In genomic region chr15:80105490-80106410, GRCm38 (mm10) we compare ENCODE assay signal across 11 mouse cellular contexts. TPM values are rescaled to one million over a fixed set of nuclear protein-coding genes. Genes with fewer than 3 reads are reported as not detected.
DNase-seq lines count a peak whose midpoint lies in the region; ATAC-seq and TF ChIP-seq lines count a peak whose summit lies in the region.
"Had no signal": no experiment of that assay in that cellular context is flagged by ENCODE, and none has a peak within 500 bp of the region (broad histone marks: within the 10 kb centered on the region; RNA-seq: fewer than 3 reads in every experiment).

No protein-coding gene starts in this region.

- H3K9me3 ChIP-seq in lung, embryonic 14.5 days (ENCODE audit: low read depth, low read length): no peaks in the 10 kb centered on the region
- no peaks in the 10 kb centered on the region for H3K9me3 ChIP-seq in liver, embryonic 12.5 days (replicated peaks)
- H3K9me3 ChIP-seq in midbrain, postnatal 0 days (ENCODE audit: low read length): no peaks in the 10 kb centered on the region

- peak; percentile 20; the same call in 1 of the 2 replicates for TF ChIP-seq CTCF in cerebellum, adult 2 months (IDR thresholded peaks at IDR 0.05; ENCODE audit: borderline replicate concordance, insufficient read depth, low read depth, low read length)
- 0 out of 2 replicates have a peak, but pooled peaks have one; percentile 14 for TF ChIP-seq CTCF in lung, embryonic 14.5 days (IDR thresholded peaks at IDR 0.05; ENCODE audit: low read depth)
- peak; percentile 60 for TF ChIP-seq CTCF in midbrain, postnatal 0 days (IDR thresholded peaks at IDR 0.05)

- no peak overlapping the region for H3K4me2 ChIP-seq in lung, embryonic 14.5 days
- H3K4me2 ChIP-seq in liver, embryonic 12.5 days: no peak overlapping the region
- H3K4me2 ChIP-seq in midbrain, postnatal 0 days (ENCODE audit: low read depth, low read length, poor library complexity, severe bottlenecking): no peak overlapping the region

- TF ChIP-seq POLR2A in cerebellum, adult 2 months (IDR thresholded peaks at IDR 0.05; ENCODE audit: borderline replicate concordance, insufficient read depth, low read length): no peak

- ATAC-seq in lung, embryonic 14.5 days (ENCODE audit: insufficient read depth): no peak
- ATAC-seq in liver, embryonic 12.5 days: peak; percentile 20; the same call in 1 of the 2 replicates
- no peak for ATAC-seq in midbrain, postnatal 0 days (ENCODE audit: low FRiP score)

- H3K36me3 ChIP-seq in lung, embryonic 14.5 days (ENCODE audit: insufficient read depth): no peaks in the 10 kb centered on the region
- H3K36me3 ChIP-seq in liver, embryonic 12.5 days: no peaks in the 10 kb centered on the region
- H3K36me3 ChIP-seq in midbrain, postnatal 0 days (ENCODE audit: insufficient read depth, low read length): peaks cover 9% of the 10 kb centered on the region

- no peak overlapping the region for H3K4me3 ChIP-seq in cerebellum, adult 2 months (replicated peaks; ENCODE audit: insufficient read depth, low read depth, low read length)
- no peak overlapping the region for H3K4me3 ChIP-seq in lung, embryonic 14.5 days (ENCODE audit: low read depth, low read length)
- H3K4me3 ChIP-seq in liver, embryonic 12.5 days: no peak overlapping the region
- no peak overlapping the region for H3K4me3 ChIP-seq in midbrain, postnatal 0 days (ENCODE audit: low read depth, low read length)
- H3K4me3 ChIP-seq: erythroblast, embryonic 14.5 days had no signal

- H3K27ac ChIP-seq in cerebellum, adult 2 months (ENCODE audit: insufficient read depth, low read length): no peak overlapping the region
- no peak overlapping the region for H3K27ac ChIP-seq in lung, embryonic 14.5 days (ENCODE audit: low read depth)
- 0 out of 2 replicates have a peak overlapping the region, but pooled peaks have one; percentile 45 for H3K27ac ChIP-seq in liver, embryonic 12.5 days
- peak overlapping the region; percentile 27 for H3K27ac ChIP-seq in midbrain, postnatal 0 days (ENCODE audit: low read depth, low read length)

- DNase-seq in cerebellum, adult 2 months: no peak
- no peak for DNase-seq in cerebellum, adult 9-10 months
- DNase-seq in lung, embryonic 14.5 days: no peak
- no peak for DNase-seq in lung, postnatal 10 days
- DNase-seq in midbrain, postnatal 0 days (ENCODE audit: low spot score): no peak
- no peak for DNase-seq in frontal cortex, postnatal 36 days (ENCODE audit: low spot score in 2 of 2)
- DNase-seq in spleen, postnatal 4 days (ENCODE audit: low spot score in 2 of 2): no peak
- DNase-seq: cerebellum, adult 8-10 months; kidney, postnatal 4 days had no signal

- no peak overlapping the region for H3K9ac ChIP-seq in lung, embryonic 14.5 days
- H3K9ac ChIP-seq in liver, embryonic 12.5 days: no peak overlapping the region; the same call in 1 of the 2 replicates
- no peak overlapping the region for H3K9ac ChIP-seq in midbrain, postnatal 0 days (replicated peaks; ENCODE audit: low read length, poor library complexity, severe bottlenecking)

- H3K4me1 ChIP-seq in cerebellum, adult 2 months (ENCODE audit: control insufficient read depth, insufficient read depth, low read length): peaks cover 61% of the 10 kb centered on the region
- H3K4me1 ChIP-seq in lung, embryonic 14.5 days (ENCODE audit: insufficient read depth): no peaks in the 10 kb centered on the region
- H3K4me1 ChIP-seq in liver, embryonic 12.5 days: peaks cover 38% of the 10 kb centered on the region
- H3K4me1 ChIP-seq in midbrain, postnatal 0 days (ENCODE audit: insufficient read depth, low read length): peaks cover 4% of the 10 kb centered on the region; the same call in 1 of the 2 replicates

- WGBS in cerebellum, adult 2 months: 64% methylated on average over 12 of the region's 12 CpGs
- WGBS in lung, embryonic 14.5 days: 54% methylated on average over 12 of the region's 12 CpGs
- WGBS in liver, embryonic 12.5 days (ENCODE audit: insufficient replicate concordance): 53% methylated on average over 12 of the region's 12 CpGs
- WGBS in midbrain, postnatal 0 days: 43% methylated on average over 12 of the region's 12 CpGs

- H3K27me3 ChIP-seq in cerebellum, adult 2 months (ENCODE audit: control insufficient read depth, insufficient read depth, low read length): no peaks in the 10 kb centered on the region
- no peaks in the 10 kb centered on the region for H3K27me3 ChIP-seq in lung, embryonic 14.5 days (ENCODE audit: insufficient read depth, low read length)
- peaks cover 6% of the 10 kb centered on the region; the same call in 1 of the 2 replicates for H3K27me3 ChIP-seq in liver, embryonic 12.5 days (replicated peaks)
- no peaks in the 10 kb centered on the region for H3K27me3 ChIP-seq in midbrain, postnatal 0 days (ENCODE audit: insufficient read depth, low read length)

RNA-seq across cellular contexts. Expression of gene Rpl3, which starts 14.1 kb away (rescaled TPM):
- 678 and 692 TPM in 2 replicates for polyA plus RNA-seq in cerebellum, adult 2 months (2012; rRNA removed)
- polyA plus RNA-seq in lung, embryonic 14.5 days (2014; fragmentation: Nextera tagmentation; extraction: Ambion mirVana): 1,315 and 1,365 TPM in 2 replicates
- 912 and 924 TPM in 2 replicates for polyA plus RNA-seq in liver, embryonic 12.5 days (2016; fragmentation: Nextera tagmentation; extraction: Ambion mirVana)
- total RNA-seq in midbrain, postnatal 0 days (2014; rRNA removed): 511 and 632 TPM in 2 replicates
- 500 and 515 TPM in 2 replicates for polyA plus RNA-seq in midbrain, postnatal 0 days (2015; fragmentation: Nextera tagmentation; extraction: Ambion mirVana)

RNA-seq across cellular contexts. Expression of gene Syngr1, which starts 14.6 kb away (rescaled TPM):
- 448 and 455 TPM in 2 replicates for polyA plus RNA-seq in cerebellum, adult 2 months (2012; rRNA removed)
- polyA plus RNA-seq in lung, embryonic 14.5 days (2014; fragmentation: Nextera tagmentation; extraction: Ambion mirVana): 14.7 and 14.9 TPM in 2 replicates
- polyA plus RNA-seq in liver, embryonic 12.5 days (2016; fragmentation: Nextera tagmentation; extraction: Ambion mirVana): 20.4 and 21.9 TPM in 2 replicates
- 162 and 220 TPM in 2 replicates for total RNA-seq in midbrain, postnatal 0 days (2014; rRNA removed)
- 81.5 and 88.5 TPM in 2 replicates for polyA plus RNA-seq in midbrain, postnatal 0 days (2015; fragmentation: Nextera tagmentation; extraction: Ambion mirVana)

RNA-seq across cellular contexts. Expression of gene Tab1, which starts 27.2 kb away (rescaled TPM):
- 50.0 and 50.2 TPM in 2 replicates for polyA plus RNA-seq in cerebellum, adult 2 months (2012; rRNA removed)
- polyA plus RNA-seq in lung, embryonic 14.5 days (2014; fragmentation: Nextera tagmentation; extraction: Ambion mirVana): 32.5 and 34.2 TPM in 2 replicates
- 18.5 and 18.9 TPM in 2 replicates for polyA plus RNA-seq in liver, embryonic 12.5 days (2016; fragmentation: Nextera tagmentation; extraction: Ambion mirVana)
- total RNA-seq in midbrain, postnatal 0 days (2014; rRNA removed): 43.5 and 58.5 TPM in 2 replicates
- 23.6 and 27.9 TPM in 2 replicates for polyA plus RNA-seq in midbrain, postnatal 0 days (2015; fragmentation: Nextera tagmentation; extraction: Ambion mirVana)

Comparison
In these comparisons a context has a peak if more than half of its experiments do, and no peak if none do; other contexts are left out.
1. H3K27ac ChIP-seq: peak in liver, embryonic 12.5 days (single experiment) and midbrain, postnatal 0 days (single experiment); none in cerebellum, adult 2 months (single experiment) and lung, embryonic 14.5 days (single experiment).
2. Peak in every context shown above with its lines, with median percentiles within 50 percentile points of each other: CTCF ChIP-seq.